Mouse (Mus musculus) heart, embryonic 13.5 days (tissue): ENCODE data around the gene Nhej1. TPM values are rescaled to one million over a fixed set of nuclear protein-coding genes. Genes with fewer than 3 reads are reported as not detected.

Experiments
- ATAC-seq: fragments of 200-750 bp; cut with Nextera tagmentation; 2 replicates; pipeline ENCODE4 v1.8.0; 2017; ENCODE audit warnings: moderate TSS enrichment; ENCODE audit not compliant: insufficient number of reproducible peaks, low FRiP score, low TSS enrichment; ENCODE audit errors: extremely low read depth
- H3K27ac ChIP-seq: fragments of 300-500 bp; sonication (generic); replicated peaks from 2 replicates; pipeline ENCODE4 v1.5.1; 2015; ENCODE audit warnings: moderate library complexity, mild to moderate bottlenecking, inconsistent platforms
- H3K27me3 ChIP-seq: fragments of 300-500 bp; sonication (generic); replicated peaks from 2 replicates; pipeline ENCODE4 v1.6.1; 2015; ENCODE audit warnings: mild to moderate bottlenecking, inconsistent platforms
- H3K36me3 ChIP-seq: fragments of 300-500 bp; sonication (generic); 2 replicates; pipeline ENCODE4 v1.6.1; 2015; ENCODE audit warnings: mild to moderate bottlenecking, inconsistent platforms
- H3K4me1 ChIP-seq: fragments of 300-500 bp; sonication (generic); 2 replicates; pipeline ENCODE4 v1.6.1; 2015; ENCODE audit warnings: inconsistent platforms
- H3K4me2 ChIP-seq: fragments of 300-500 bp; sonication (generic); 2 replicates; pipeline ENCODE4 v1.6.1; 2015; ENCODE audit warnings: inconsistent platforms, mild to moderate bottlenecking, moderate library complexity
- H3K4me3 ChIP-seq: fragments of 300-500 bp; sonication (generic); 2 replicates; pipeline ENCODE4 v1.5.1; 2015; ENCODE audit warnings: moderate library complexity, mild to moderate bottlenecking, inconsistent platforms
- H3K9ac ChIP-seq: fragments of 300-500 bp; sonication (generic); 2 replicates; pipeline ENCODE4 v1.6.1; 2015; ENCODE audit warnings: inconsistent platforms, mild to moderate bottlenecking, moderate library complexity
- H3K9me3 ChIP-seq: fragments of 300-500 bp; sonication (generic); 2 replicates; pipeline ENCODE4 v1.6.1; 2016; ENCODE audit warnings: inconsistent platforms
- WGBS: fragments of 180-500 bp; shearing (Covaris S2); methylation state at CpG from one replicate; pipeline ENCODE4 v1.1.7; 2015; ENCODE audit warnings: mixed read lengths; 5-methylcytosine and 5-hydroxymethylcytosine counted together
- polyA plus RNA-seq: library from polyadenylated mRNA; unstranded; fragments of >200 nt; fragmentation: Nextera tagmentation; extraction: Ambion mirVana; gene quantifications from 2 replicates; pipeline ENCODE4 v1.2.1, GENCODE M21; 2015

Gene Nhej1
- polyA plus RNA-seq, 1 experiment from 2014 or later = 7.9 TPM

DNA sequence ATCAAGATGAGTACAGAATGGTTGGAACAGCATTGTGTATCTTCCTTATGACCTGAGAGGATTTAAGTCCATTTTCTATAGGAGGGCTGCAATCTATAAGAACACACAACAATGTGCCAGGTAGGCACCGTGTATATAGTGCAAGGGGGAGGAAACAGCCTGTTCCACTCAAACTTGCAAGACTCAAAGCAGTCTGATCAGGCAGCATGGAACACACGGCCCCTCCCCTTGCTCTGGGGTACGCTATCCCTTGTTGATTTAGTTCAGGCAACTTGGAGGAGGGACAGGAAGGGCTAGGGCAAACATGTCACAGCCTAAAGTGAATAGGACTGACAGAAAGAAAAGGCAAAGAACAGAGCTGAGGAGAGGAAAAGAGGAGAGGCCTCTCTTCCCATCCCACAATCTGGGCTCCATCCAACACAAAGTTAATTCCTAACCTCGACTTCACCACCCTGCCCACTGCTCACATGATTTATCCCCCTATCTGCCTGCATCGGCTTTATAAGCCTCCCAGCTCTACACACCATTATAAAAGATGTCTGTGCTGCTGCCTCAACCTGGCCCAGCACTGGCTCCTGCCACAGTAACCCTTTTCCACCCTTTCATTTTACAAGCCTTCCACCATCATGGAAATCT lies 110.7 kb downstream of the Nhej1 start:
- 33% methylated on average over 5 of the region's 5 CpGs for WGBS
- Histone ChIP-seq H3K27ac (no peak overlapping the region), H3K9ac (no peak overlapping the region), H3K36me3 (no peaks in the 10 kb centered on the region), H3K4me3 (no peak overlapping the region), H3K4me2 (no peak overlapping the region), H3K4me1 (peaks cover 26% of the 10 kb centered on the region), H3K9me3 (no peaks in the 10 kb centered on the region), H3K27me3 (peaks cover 3% of the 10 kb centered on the region; the same call in 1 of the 2 replicates)
- no peak for ATAC-seq

DNA sequence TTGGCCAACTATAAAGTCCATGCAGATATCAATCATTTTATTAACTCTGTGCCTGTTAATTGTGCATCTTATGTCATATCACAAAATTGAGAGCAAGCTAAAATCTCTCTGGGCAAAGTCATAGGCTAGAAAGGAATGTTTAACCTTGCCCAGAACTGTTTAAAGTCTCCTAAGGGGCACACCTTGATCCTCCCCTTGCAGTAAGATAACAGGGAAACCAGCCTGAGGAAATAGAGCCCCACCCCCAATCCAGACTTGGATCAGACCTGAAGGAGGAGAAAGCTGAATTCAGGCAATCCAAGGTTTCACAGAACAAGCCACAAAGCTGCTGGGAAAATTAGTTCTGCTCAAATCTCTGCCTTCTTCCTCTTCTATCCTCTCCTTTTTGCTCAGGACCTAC lies 114.2 kb downstream of the Nhej1 start:
- Histone ChIP-seq H3K4me2 (no peak overlapping the region), H3K4me1 (peaks cover 28% of the 10 kb centered on the region), H3K27me3 (0 out of 2 replicates have a peak, but pooled peaks cover 3% of the 10 kb centered on the region), H3K9me3 (no peaks in the 10 kb centered on the region), H3K27ac (no peak overlapping the region), H3K36me3 (no peaks in the 10 kb centered on the region), H3K4me3 (no peak overlapping the region), H3K9ac (no peak overlapping the region)
- ATAC-seq = no peak

DNA sequence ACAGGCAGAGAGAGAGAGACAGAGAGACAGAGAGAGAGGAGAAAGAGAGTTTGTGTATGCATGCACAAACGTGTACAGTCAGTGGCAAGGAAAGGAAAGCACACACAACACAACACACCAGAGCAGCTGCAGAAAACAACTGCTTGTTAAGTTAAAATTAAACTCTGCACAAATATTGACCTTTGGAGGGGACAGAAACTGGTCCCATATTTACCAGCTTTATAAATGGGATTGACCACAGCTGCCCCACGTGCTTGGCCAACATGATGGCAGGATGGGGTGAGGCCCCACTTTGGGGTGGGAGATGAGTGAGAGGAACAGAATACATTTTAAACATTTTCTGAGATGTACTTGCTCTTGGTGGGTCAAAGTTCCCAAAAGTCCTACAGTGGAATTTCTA lies 114.8 kb downstream of the Nhej1 start:
- no peak for ATAC-seq
- H3K27me3 ChIP-seq = 0 out of 2 replicates have a peak, but pooled peaks cover 3% of the 10 kb centered on the region
- H3K9ac ChIP-seq = no peak overlapping the region
- 65% methylated on average over 2 of the region's 2 CpGs for WGBS
- no peak overlapping the region for H3K4me3 ChIP-seq
- no peaks in the 10 kb centered on the region for H3K36me3 ChIP-seq
- H3K9me3 ChIP-seq = no peaks in the 10 kb centered on the region
- peaks cover 27% of the 10 kb centered on the region for H3K4me1 ChIP-seq
- H3K4me2 ChIP-seq = no peak overlapping the region
- no peak overlapping the region for H3K27ac ChIP-seq

DNA sequence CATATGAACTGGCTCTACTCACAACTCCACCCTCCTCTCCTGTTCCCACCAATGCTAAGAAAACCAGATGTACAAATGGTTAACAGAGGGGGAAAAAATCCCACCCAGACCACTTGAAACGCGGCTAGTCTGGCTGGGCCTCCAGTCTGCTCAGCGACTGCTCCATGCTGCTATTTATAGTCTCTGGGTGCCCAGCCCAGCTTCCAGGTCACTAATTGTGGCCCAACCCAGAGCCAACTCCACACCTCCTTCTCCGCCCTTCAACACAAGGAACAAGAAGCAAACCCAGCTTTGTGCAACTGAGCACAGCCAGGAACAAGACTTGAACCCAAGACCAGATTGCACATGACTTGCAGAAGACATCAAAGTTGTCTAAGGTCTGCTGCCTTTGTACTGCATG lies 119.0 kb downstream of the Nhej1 start:
- peak overlapping the region; percentile 4; the same call in 1 of the 2 replicates for H3K4me2 ChIP-seq
- no peak overlapping the region for H3K4me3 ChIP-seq
- no peak overlapping the region for H3K9ac ChIP-seq
- WGBS = 13% methylated on average over 4 of the region's 4 CpGs
- peak overlapping the region; percentile 48 for H3K27ac ChIP-seq
- H3K36me3 ChIP-seq = no peaks in the 10 kb centered on the region
- 0 out of 2 replicates have a peak, but pooled peaks cover 3% of the 10 kb centered on the region for H3K27me3 ChIP-seq
- no peaks in the 10 kb centered on the region for H3K9me3 ChIP-seq
- peaks cover 18% of the 10 kb centered on the region for H3K4me1 ChIP-seq
- ATAC-seq = no peak

DNA sequence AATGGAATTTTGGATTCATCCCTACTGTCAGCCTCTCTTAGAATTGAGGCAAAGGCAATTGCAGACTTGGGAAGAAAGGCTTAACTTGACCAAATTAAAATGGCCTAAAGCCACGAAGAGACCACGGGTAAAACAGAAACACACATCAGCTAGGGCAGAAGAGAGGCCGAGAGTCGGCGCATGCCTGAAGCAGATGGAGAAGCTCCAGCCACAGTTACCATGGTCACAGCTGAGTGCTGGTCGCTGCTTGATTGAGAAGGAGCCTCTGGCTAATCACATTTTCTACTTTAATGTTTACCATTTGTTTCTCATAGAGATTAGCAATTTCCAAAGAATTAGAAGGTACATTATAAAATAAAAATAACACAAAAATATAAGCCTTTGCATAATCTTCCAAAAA lies 123.8 kb downstream of the Nhej1 start:
- ATAC-seq = no peak
- 53% methylated on average over 6 of the region's 6 CpGs for WGBS
- H3K9me3 ChIP-seq = no peaks in the 10 kb centered on the region
- peaks cover 9% of the 10 kb centered on the region for H3K4me1 ChIP-seq
- H3K9ac ChIP-seq = no peak overlapping the region
- no peak overlapping the region for H3K27ac ChIP-seq
- H3K27me3 ChIP-seq = no peaks in the 10 kb centered on the region
- H3K4me3 ChIP-seq = no peak overlapping the region
- H3K4me2 ChIP-seq = no peak overlapping the region
- no peaks in the 10 kb centered on the region for H3K36me3 ChIP-seq

DNA sequence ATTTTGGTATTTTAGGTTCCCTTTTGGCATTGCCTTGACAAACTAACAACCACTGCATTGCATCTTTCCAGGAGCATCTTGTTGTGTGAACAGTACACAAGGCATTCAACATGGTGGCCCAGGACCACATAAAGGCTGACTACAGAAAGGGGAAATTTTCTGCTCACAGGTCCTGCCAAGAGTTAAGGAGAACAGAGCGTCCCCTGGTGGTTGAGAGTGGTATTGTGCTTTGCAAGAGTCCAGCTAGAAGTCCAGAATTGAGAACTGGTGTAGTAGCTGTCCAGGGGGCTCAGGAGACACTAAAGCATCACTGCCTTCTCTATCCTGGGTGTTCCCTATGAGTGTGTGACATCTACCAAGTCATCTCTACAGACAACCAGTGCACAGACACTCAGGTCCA lies 124.5 kb downstream of the Nhej1 start:
- Histone ChIP-seq H3K27ac (no peak overlapping the region), H3K9ac (no peak overlapping the region), H3K4me2 (no peak overlapping the region), H3K36me3 (no peaks in the 10 kb centered on the region), H3K27me3 (no peaks in the 10 kb centered on the region), H3K4me1 (peaks cover 2% of the 10 kb centered on the region; the same call in 1 of the 2 replicates), H3K4me3 (no peak overlapping the region), H3K9me3 (no peaks in the 10 kb centered on the region)
- WGBS = 3% methylated on average over 1 of the region's 1 CpGs
- no peak for ATAC-seq

DNA sequence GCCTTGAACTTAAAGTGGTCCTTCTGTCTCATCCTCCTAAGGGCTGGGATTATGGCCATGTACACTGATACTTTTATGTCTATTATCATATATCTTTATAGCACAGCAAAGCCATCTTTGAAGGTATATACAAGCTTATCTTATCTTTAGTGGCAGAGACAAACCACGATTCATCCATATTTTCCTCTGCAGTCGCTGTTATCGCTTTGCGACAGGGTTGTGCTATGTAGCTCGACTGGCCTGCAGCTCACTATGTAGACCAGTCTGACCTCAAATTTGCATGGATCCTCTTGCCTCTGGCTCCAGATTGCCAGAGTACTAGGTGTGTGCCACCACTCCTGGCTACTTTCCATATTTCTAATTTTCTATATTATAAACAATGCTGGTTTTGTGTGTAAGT lies 125.8 kb downstream of the Nhej1 start:
- Histone ChIP-seq H3K4me3 (no peak overlapping the region), H3K4me1 (no peaks in the 10 kb centered on the region), H3K4me2 (no peak overlapping the region), H3K36me3 (no peaks in the 10 kb centered on the region), H3K27ac (no peak overlapping the region), H3K9ac (no peak overlapping the region), H3K27me3 (no peaks in the 10 kb centered on the region), H3K9me3 (no peaks in the 10 kb centered on the region)
- no peak for ATAC-seq
- WGBS = 57% methylated on average over 5 of the region's 5 CpGs

DNA sequence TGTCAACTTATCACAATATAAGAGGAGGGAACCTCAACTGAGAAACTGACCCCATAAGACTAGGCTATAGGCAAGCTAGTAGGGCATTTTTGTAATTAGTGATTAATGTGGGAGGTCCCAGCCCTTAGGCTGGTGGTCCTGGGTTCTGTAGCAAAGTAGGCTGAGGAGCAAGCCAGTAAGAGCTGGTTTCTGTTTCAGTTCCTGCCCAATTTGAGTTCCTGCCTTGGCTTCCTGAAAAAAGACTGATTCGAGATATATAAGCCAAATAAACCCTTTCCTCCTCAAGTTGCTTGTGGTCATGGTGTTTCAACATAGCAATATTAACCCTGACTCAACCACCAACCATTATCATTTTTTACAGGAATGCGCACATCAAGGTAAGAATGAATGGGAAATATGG lies 127.8 kb downstream of the Nhej1 start:
- Histone ChIP-seq H3K27ac (no peak overlapping the region), H3K4me1 (no peaks in the 10 kb centered on the region), H3K4me3 (no peak overlapping the region), H3K36me3 (no peaks in the 10 kb centered on the region), H3K9ac (no peak overlapping the region), H3K27me3 (no peaks in the 10 kb centered on the region), H3K4me2 (no peak overlapping the region), H3K9me3 (no peaks in the 10 kb centered on the region)
- ATAC-seq = no peak
- 66% methylated on average over 2 of the region's 2 CpGs for WGBS

DNA sequence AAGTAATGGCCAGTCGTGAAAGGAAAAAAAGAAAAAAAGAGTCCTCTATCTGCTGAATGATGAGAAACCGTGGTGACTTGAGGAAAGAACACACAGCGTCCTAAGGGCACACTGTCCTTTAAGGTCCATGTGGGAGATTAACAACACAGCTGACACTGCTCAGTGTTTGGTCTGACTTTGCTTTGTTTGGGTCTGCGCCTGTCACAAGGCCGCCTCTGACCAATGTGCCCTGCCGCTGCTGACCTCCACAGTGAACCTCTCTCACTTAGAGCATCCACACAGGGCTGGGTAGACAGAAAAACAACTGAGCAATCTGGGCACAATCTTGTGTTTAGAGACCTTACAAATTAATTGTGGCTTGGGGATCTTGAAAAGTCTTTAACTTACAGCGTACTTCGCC lies 148.0 kb downstream of the Nhej1 start:
- no peaks in the 10 kb centered on the region for H3K4me1 ChIP-seq
- no peaks in the 10 kb centered on the region for H3K36me3 ChIP-seq
- no peak overlapping the region for H3K27ac ChIP-seq
- no peaks in the 10 kb centered on the region; the same call in 1 of the 2 replicates for H3K27me3 ChIP-seq
- H3K4me2 ChIP-seq = no peak overlapping the region
- 80% methylated on average over 8 of the region's 8 CpGs for WGBS
- ATAC-seq = no peak
- no peak overlapping the region for H3K9ac ChIP-seq
- no peaks in the 10 kb centered on the region for H3K9me3 ChIP-seq
- H3K4me3 ChIP-seq = no peak overlapping the region

DNA sequence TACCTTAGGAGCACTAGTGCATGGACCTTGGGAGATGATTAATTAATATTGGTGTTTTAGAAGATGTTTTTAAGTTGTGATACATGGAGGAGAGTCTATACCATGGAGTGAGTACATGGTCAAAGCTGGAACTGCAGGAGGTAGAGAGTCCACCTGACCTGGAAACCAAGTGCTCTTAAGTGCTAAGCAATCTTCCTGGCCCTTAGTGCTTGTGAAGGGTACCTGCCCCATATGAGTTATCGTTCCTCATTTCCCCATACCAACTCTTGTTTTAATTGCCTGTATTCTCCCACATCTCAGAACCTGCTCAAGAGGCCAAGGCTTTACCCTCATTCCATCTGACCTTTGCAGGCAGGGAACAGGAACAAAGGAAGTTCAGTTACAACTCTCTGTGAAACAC lies 149.1 kb downstream of the Nhej1 start:
- Histone ChIP-seq H3K36me3 (no peaks in the 10 kb centered on the region), H3K27me3 (no peaks in the 10 kb centered on the region; the same call in 1 of the 2 replicates), H3K4me2 (no peak overlapping the region), H3K4me1 (no peaks in the 10 kb centered on the region), H3K9me3 (no peaks in the 10 kb centered on the region), H3K27ac (no peak overlapping the region), H3K4me3 (no peak overlapping the region), H3K9ac (no peak overlapping the region)
- WGBS = 81% methylated on average over 1 of the region's 1 CpGs
- ATAC-seq = no peak

DNA sequence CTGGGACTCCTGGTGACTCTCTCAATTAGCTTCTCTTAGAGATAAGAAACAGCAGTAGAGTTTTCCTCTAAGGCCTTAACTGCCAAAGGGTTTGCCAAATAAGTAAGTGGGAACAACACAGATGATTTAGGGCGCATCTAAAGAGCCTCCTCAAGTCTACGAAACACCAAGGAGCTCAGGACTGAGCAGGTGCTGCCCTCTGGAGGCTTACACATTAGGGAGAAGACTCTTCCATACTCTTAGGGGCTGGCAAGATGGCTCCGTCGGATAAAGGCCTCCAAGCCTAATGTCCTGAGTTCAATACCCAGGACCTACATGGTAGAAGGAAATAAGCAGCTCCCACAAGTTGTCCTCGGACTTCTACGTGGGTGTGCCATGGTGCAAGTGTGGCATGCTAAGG lies 151.4 kb downstream of the Nhej1 start:
- no peak overlapping the region for H3K9ac ChIP-seq
- H3K4me1 ChIP-seq = no peaks in the 10 kb centered on the region
- H3K9me3 ChIP-seq = no peaks in the 10 kb centered on the region
- no peak overlapping the region for H3K27ac ChIP-seq
- no peak for ATAC-seq
- H3K4me2 ChIP-seq = no peak overlapping the region
- no peaks in the 10 kb centered on the region for H3K36me3 ChIP-seq
- no peak overlapping the region for H3K4me3 ChIP-seq
- 75% methylated on average over 6 of the region's 6 CpGs for WGBS
- H3K27me3 ChIP-seq = no peaks in the 10 kb centered on the region; the same call in 1 of the 2 replicates

DNA sequence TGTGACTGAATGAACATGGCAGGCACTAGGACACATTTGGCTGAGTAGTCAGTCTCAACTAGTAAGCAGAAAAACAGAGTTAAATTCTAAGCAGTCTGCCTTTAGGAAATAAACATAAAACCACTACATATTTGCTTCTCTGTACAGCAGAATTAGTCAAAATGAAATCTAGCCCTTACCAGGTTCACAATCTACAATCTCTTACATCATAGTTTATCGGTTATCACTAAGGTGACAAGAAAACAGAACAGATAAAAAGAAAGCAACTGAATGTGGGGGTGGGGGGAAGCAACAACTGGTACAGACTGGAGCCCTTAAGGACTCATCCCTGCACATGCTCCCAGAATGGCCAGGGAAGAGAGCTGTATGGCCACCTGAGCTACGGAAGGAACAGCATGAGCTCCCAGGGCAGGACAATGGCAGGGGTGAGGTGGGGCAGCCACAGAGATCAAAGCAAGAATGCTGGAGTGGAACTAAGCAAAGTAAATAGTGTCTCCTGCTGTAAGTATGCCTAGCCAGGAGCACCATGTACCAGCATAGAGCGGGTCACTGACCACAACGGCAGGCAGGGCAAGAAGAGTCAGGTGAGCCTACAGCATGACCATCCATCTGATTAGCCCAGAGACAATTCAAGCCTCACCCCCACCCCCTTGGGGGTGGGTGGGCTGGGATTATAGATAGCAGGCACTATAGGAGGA lies 153.5 kb downstream of the Nhej1 start:
- 61% methylated on average over 4 of the region's 4 CpGs for WGBS
- no peak for ATAC-seq
- H3K4me2 ChIP-seq = no peak overlapping the region

More for the DNA sequence above, 153.5 kb downstream of the Nhej1 start:
- Histone ChIP-seq H3K4me1 (0 out of 2 replicates have a peak, but pooled peaks cover 8% of the 10 kb centered on the region), H3K9ac (no peak overlapping the region), H3K27me3 (no peaks in the 10 kb centered on the region; the same call in none of the 2 replicates), H3K4me3 (no peak overlapping the region), H3K36me3 (no peaks in the 10 kb centered on the region), H3K27ac (no peak overlapping the region), H3K9me3 (no peaks in the 10 kb centered on the region)
